24 mouse cellular contexts compared by ENCODE assay signal in genomic region chr11:61234174-61234573, GRCm38 (mm10). TPM values are rescaled to one million over a fixed set of nuclear protein-coding genes. Genes with fewer than 3 reads are reported as not detected.
DNase-seq lines count a peak whose midpoint lies in the region; ATAC-seq lines count a peak whose summit lies in the region.
"Had no signal": no experiment of that assay in that cellular context is flagged by ENCODE, and none has a peak within 500 bp of the region (broad histone marks: within the 10 kb centered on the region; RNA-seq: fewer than 3 reads in every experiment).

No protein-coding gene starts in this region.

- no peaks in the 10 kb centered on the region for H3K36me3 ChIP-seq in embryonic facial prominence, embryonic 14.5 days (ENCODE audit: control insufficient read depth, insufficient read depth, low read length)
- no peaks in the 10 kb centered on the region for H3K36me3 ChIP-seq in embryonic facial prominence, embryonic 10.5 days (replicated peaks)
- H3K36me3 ChIP-seq in liver, embryonic 13.5 days: no peaks in the 10 kb centered on the region
- H3K36me3 ChIP-seq in liver, embryonic 16.5 days (ENCODE audit: control insufficient read depth, insufficient read depth): no peaks in the 10 kb centered on the region
- H3K36me3 ChIP-seq: embryonic facial prominence, embryonic 13.5 days; forebrain, embryonic 10.5 days; heart, embryonic 10.5 days; heart, embryonic 13.5 days; hindbrain, embryonic 12.5 days; hindbrain, embryonic 15.5 days had no signal

- peaks cover 6% of the 10 kb centered on the region; the same call in 1 of the 2 replicates for H3K4me1 ChIP-seq in embryonic facial prominence, embryonic 14.5 days (ENCODE audit: control insufficient read depth, insufficient read depth, low read length)
- peaks cover 27% of the 10 kb centered on the region for H3K4me1 ChIP-seq in embryonic facial prominence, embryonic 10.5 days
- H3K4me1 ChIP-seq in liver, embryonic 13.5 days (replicated peaks): peaks cover 19% of the 10 kb centered on the region
- H3K4me1 ChIP-seq in liver, embryonic 16.5 days (ENCODE audit: control insufficient read depth, low read depth, low read length): peaks cover 5% of the 10 kb centered on the region
- H3K4me1 ChIP-seq: forebrain, embryonic 13.5 days had no signal

- no peak for DNase-seq in embryonic facial prominence, embryonic 14.5 days (ENCODE audit: low spot score)
- DNase-seq in embryonic facial prominence, embryonic 10.5 days (ENCODE audit: low spot score): no peak
- DNase-seq in liver, embryonic 13.5 days: no peak
- no peak for DNase-seq in right cerebral cortex, postnatal 4 days
- no peak for DNase-seq in cerebellum, adult 9-11 months
- no peak for DNase-seq in cerebellum, adult 8-10 months
- DNase-seq: adrenal gland, adult 8-10 months; adrenal gland, postnatal 25 days; cerebellum, adult 11-12 months; cerebellum, adult 9-10 months; cerebellum, postnatal 25 days; gastrocnemius, postnatal 10 days; gastrocnemius, postnatal 36 days; heart, adult 2 months had no signal

- 42% methylated on average over 5 of the region's 5 CpGs for WGBS in embryonic facial prominence, embryonic 14.5 days
- WGBS in embryonic facial prominence, embryonic 10.5 days: 56% methylated on average over 5 of the region's 5 CpGs
- 44% methylated on average over 5 of the region's 5 CpGs for WGBS in liver, embryonic 13.5 days (ENCODE audit: insufficient replicate concordance)
- WGBS in liver, embryonic 16.5 days (ENCODE audit: insufficient replicate concordance): 38% methylated on average over 5 of the region's 5 CpGs

- H3K4me2 ChIP-seq in embryonic facial prominence, embryonic 14.5 days (ENCODE audit: low read depth, low read length): no peak overlapping the region
- peak overlapping the region; percentile 19; the same call in 1 of the 2 replicates for H3K4me2 ChIP-seq in liver, embryonic 13.5 days
- H3K4me2 ChIP-seq in liver, embryonic 16.5 days (ENCODE audit: low read depth, low read length): peak overlapping the region; percentile 22; the same call in 1 of the 2 replicates
- H3K4me2 ChIP-seq: embryonic facial prominence, embryonic 13.5 days; forebrain, embryonic 13.5 days; heart, embryonic 13.5 days; hindbrain, embryonic 12.5 days; hindbrain, embryonic 15.5 days had no signal

- H3K4me3 ChIP-seq in embryonic facial prominence, embryonic 14.5 days (ENCODE audit: low read depth, low read length): no peak overlapping the region
- H3K4me3 ChIP-seq in embryonic facial prominence, embryonic 10.5 days: no peak overlapping the region
- no peak overlapping the region for H3K4me3 ChIP-seq in liver, embryonic 13.5 days (replicated peaks)
- no peak overlapping the region for H3K4me3 ChIP-seq in liver, embryonic 16.5 days (ENCODE audit: low read depth, low read length)
- H3K4me3 ChIP-seq: embryonic facial prominence, embryonic 13.5 days; forebrain, embryonic 10.5 days; forebrain, embryonic 13.5 days; heart, adult 2 months; heart, embryonic 10.5 days; heart, embryonic 13.5 days; hindbrain, embryonic 12.5 days; hindbrain, embryonic 15.5 days had no signal

- ATAC-seq in embryonic facial prominence, embryonic 14.5 days (ENCODE audit: low read depth): no peak
- peak; percentile 66 for ATAC-seq in liver, embryonic 13.5 days (ENCODE audit: low read depth)
- ATAC-seq in liver, embryonic 16.5 days (ENCODE audit: low read depth): peak; percentile 79
- ATAC-seq: activated CD4-positive, CD25-positive, alpha-beta regulatory T cell, adult 4 months; forebrain, embryonic 13.5 days; forebrain, embryonic 16.5 days had no signal

- no peak overlapping the region for H3K27ac ChIP-seq in embryonic facial prominence, embryonic 14.5 days (replicated peaks; ENCODE audit: low read depth, low read length)
- no peak overlapping the region for H3K27ac ChIP-seq in embryonic facial prominence, embryonic 10.5 days (replicated peaks)
- peak overlapping the region; percentile 63; the same call in 1 of the 2 replicates for H3K27ac ChIP-seq in liver, embryonic 13.5 days
- H3K27ac ChIP-seq in liver, embryonic 16.5 days (ENCODE audit: low read length): peak overlapping the region; percentile 69
- H3K27ac ChIP-seq: embryonic facial prominence, embryonic 13.5 days; forebrain, embryonic 10.5 days; forebrain, embryonic 13.5 days; heart, adult 2 months; heart, embryonic 10.5 days; heart, embryonic 13.5 days; hindbrain, embryonic 12.5 days; hindbrain, embryonic 15.5 days had no signal

- H3K9me3 ChIP-seq in embryonic facial prominence, embryonic 14.5 days (ENCODE audit: control insufficient read depth, low read length): no peaks in the 10 kb centered on the region
- no peaks in the 10 kb centered on the region for H3K9me3 ChIP-seq in embryonic facial prominence, embryonic 10.5 days
- H3K9me3 ChIP-seq in liver, embryonic 13.5 days (replicated peaks): no peaks in the 10 kb centered on the region
- no peaks in the 10 kb centered on the region for H3K9me3 ChIP-seq in liver, embryonic 16.5 days (replicated peaks; ENCODE audit: control insufficient read depth, low read length)
- H3K9me3 ChIP-seq: embryonic facial prominence, embryonic 13.5 days; forebrain, embryonic 10.5 days; forebrain, embryonic 13.5 days; heart, embryonic 10.5 days; heart, embryonic 13.5 days; hindbrain, embryonic 12.5 days; hindbrain, embryonic 15.5 days had no signal

- 0 out of 2 replicates have a peak overlapping the region, but pooled peaks have one; percentile 5 for H3K9ac ChIP-seq in embryonic facial prominence, embryonic 14.5 days (ENCODE audit: low read depth, low read length)
- no peak overlapping the region for H3K9ac ChIP-seq in liver, embryonic 13.5 days
- no peak overlapping the region for H3K9ac ChIP-seq in liver, embryonic 16.5 days (ENCODE audit: low read depth, low read length)
- H3K9ac ChIP-seq: embryonic facial prominence, embryonic 13.5 days; forebrain, embryonic 13.5 days; heart, embryonic 13.5 days; hindbrain, embryonic 12.5 days; hindbrain, embryonic 15.5 days had no signal

- no peaks in the 10 kb centered on the region for H3K27me3 ChIP-seq in embryonic facial prominence, embryonic 14.5 days (replicated peaks; ENCODE audit: control insufficient read depth, insufficient read depth, low read length)
- H3K27me3 ChIP-seq in embryonic facial prominence, embryonic 10.5 days (replicated peaks; ENCODE audit: low read depth, poor library complexity, severe bottlenecking): 0 out of 2 replicates have a peak, but pooled peaks cover 4% of the 10 kb centered on the region
- H3K27me3 ChIP-seq in liver, embryonic 13.5 days: peaks cover 6% of the 10 kb centered on the region
- H3K27me3 ChIP-seq in liver, embryonic 16.5 days (ENCODE audit: control insufficient read depth, insufficient read depth, low read depth, low read length): no peaks in the 10 kb centered on the region; the same call in 1 of the 2 replicates
- H3K27me3 ChIP-seq: hindbrain, embryonic 12.5 days; hindbrain, embryonic 15.5 days had no signal

RNA-seq across cellular contexts. Expression of gene Aldh3a1, which starts 26.8 kb away (rescaled TPM):
- 1.7 and 2.5 TPM in 2 replicates for polyA plus RNA-seq in embryonic facial prominence, embryonic 14.5 days (2014; fragmentation: Nextera tagmentation; extraction: Ambion mirVana)
- polyA plus RNA-seq in embryonic facial prominence, embryonic 10.5 days (2016; fragmentation: Nextera tagmentation; extraction: Ambion mirVana): not detected in 2 replicates
- polyA plus RNA-seq in liver, embryonic 13.5 days (2015; fragmentation: Nextera tagmentation; extraction: Ambion mirVana): 0.06 TPM in 1 of 2 replicates, not detected in the other
- 0.05 and 0.16 TPM in 2 replicates for polyA plus RNA-seq in liver, embryonic 16.5 days (2015; fragmentation: Nextera tagmentation; extraction: Ambion mirVana)
- polyA plus RNA-seq: activated CD4-positive, CD25-positive, alpha-beta regulatory T cell, adult 4 months; forebrain, embryonic 10.5 days; forebrain, embryonic 13.5 days; heart, embryonic 10.5 days; hindbrain, embryonic 12.5 days had no signal

RNA-seq across cellular contexts. Expression of gene Aldh3a2, which starts 33.1 kb away (rescaled TPM):
- polyA plus RNA-seq in embryonic facial prominence, embryonic 14.5 days (2014; fragmentation: Nextera tagmentation; extraction: Ambion mirVana): 36.4 and 37.4 TPM in 2 replicates
- 16.7 and 17.6 TPM in 2 replicates for polyA plus RNA-seq in embryonic facial prominence, embryonic 10.5 days (2016; fragmentation: Nextera tagmentation; extraction: Ambion mirVana)
- polyA plus RNA-seq in liver, embryonic 13.5 days (2015; fragmentation: Nextera tagmentation; extraction: Ambion mirVana): 21.1 and 24.2 TPM in 2 replicates
- 36.5 and 40.9 TPM in 2 replicates for polyA plus RNA-seq in liver, embryonic 16.5 days (2015; fragmentation: Nextera tagmentation; extraction: Ambion mirVana)

RNA-seq across cellular contexts. Expression of gene Usp22, which starts 59.3 kb away (rescaled TPM):
- 149 and 174 TPM in 2 replicates for polyA plus RNA-seq in embryonic facial prominence, embryonic 14.5 days (2014; fragmentation: Nextera tagmentation; extraction: Ambion mirVana)
- 185 and 189 TPM in 2 replicates for polyA plus RNA-seq in embryonic facial prominence, embryonic 10.5 days (2016; fragmentation: Nextera tagmentation; extraction: Ambion mirVana)
- 14.7 and 15.9 TPM in 2 replicates for polyA plus RNA-seq in liver, embryonic 13.5 days (2015; fragmentation: Nextera tagmentation; extraction: Ambion mirVana)
- polyA plus RNA-seq in liver, embryonic 16.5 days (2015; fragmentation: Nextera tagmentation; extraction: Ambion mirVana): 17.5 and 19.5 TPM in 2 replicates

Comparison
In these comparisons a context has a peak if more than half of its experiments do, and no peak if none do; other contexts are left out.
1. H3K27ac ChIP-seq: peak in liver, embryonic 13.5 days (single experiment) and liver, embryonic 16.5 days (single experiment); none in embryonic facial prominence, embryonic 14.5 days (single experiment) and embryonic facial prominence, embryonic 10.5 days (single experiment).